Mouse (Mus musculus): ENCODE results near the gene Lhx2. TPM values are rescaled to one million over a fixed set of nuclear protein-coding genes. Genes with fewer than 3 reads are reported as not detected.
A peak's percentile ranks its signal among the peaks of the same experiment; 100 is the strongest.

Gene Lhx2
- not detected in 3 replicates for total RNA-seq (2017)

DNA sequence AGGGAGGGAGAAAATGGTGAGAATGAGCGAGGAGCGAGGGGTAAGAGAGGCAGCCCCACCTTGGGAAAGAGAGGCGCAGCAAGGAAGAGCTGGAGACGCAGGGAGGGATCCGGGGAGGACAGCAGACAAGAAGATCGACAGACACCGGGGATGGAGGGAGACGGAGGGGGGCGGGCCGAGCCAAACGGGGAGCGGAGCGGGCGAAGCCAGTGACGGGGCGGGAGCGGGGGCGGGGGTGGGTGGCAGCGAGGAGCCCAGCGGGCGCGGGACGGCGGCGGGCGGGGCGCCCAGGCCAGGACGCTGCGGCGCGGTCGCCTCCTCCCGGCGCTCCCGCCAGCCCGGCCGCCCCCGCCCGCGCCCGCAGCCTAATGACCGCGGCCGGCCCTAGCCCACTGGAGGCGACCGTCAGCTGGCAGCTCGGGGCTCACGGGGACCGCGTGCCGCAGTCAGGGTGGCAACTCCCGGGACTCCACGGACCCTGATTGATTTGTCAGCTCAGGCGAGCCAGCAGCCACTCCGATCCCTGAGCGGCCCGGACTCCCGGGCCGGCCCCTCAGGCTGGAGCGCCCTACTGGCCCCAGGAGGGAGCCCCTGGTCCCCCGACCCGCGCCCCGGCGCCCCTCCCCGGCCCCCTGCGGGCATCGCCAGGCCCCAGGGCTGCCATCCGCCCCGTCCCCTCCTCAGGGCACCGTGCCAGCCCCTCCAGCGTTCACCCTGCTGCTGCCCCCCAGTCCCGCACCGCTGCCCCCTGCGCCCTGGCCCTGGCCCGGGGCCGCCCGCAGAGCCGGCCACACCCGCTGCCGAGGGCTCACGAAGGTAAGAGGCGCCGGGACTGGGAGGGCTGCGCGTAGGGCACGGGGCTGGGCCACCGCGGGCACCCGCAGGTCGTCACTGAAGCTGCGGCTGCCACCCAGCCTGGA, at the start of gene Lhx2:
Lhx2 (plus strand) TSS at position 292 of the 920 bp plus-strand sequence.
- ATAC-seq (replicated peaks; ENCODE audit: insufficient number of reproducible peaks, low FRiP score, low TSS enrichment, poor library complexity, severe bottlenecking), result no peak

DNA sequence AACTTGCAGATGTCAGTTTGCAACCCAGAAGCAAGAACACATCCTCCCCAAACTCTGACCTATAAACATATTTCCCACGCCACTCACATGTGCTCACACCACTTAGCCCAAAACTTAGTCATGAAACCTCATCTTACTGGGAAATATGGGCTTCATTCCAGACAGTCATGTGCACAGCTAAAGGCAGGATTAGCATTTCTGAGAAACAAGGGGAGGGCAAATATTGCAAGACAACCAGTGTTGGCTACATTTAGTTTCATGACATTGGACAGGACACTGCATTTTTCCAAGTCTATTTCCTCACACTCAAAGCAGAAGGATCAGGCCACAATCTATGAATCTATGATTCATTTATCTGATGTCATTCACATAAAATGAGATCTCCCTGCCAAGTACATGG, 47.6 kb upstream of the Lhx2 start:
- ATAC-seq (replicated peaks; ENCODE audit: insufficient number of reproducible peaks, low FRiP score, low TSS enrichment, poor library complexity, severe bottlenecking), result no peak

DNA sequence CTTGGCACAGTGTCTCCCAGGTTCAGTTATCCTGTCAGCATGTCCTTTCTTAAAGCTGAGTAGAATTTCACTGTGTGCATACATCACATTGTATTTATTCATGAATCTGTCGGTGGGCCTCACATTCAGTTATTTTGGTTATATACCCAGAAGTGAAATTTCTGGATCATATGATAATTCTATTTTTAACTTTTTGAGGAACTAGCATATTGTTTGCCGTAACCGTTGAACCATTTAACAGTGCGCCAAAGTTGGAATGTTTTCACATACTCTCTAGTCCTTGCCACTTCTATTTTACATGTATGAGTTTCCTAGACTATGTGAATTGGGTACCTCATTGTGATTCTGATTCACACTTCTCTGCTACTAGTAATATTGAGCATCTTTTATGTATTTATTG, 43.1 kb upstream of the Lhx2 start:
- no peak for ATAC-seq (replicated peaks; ENCODE audit: insufficient number of reproducible peaks, low FRiP score, low TSS enrichment, poor library complexity, severe bottlenecking)

DNA sequence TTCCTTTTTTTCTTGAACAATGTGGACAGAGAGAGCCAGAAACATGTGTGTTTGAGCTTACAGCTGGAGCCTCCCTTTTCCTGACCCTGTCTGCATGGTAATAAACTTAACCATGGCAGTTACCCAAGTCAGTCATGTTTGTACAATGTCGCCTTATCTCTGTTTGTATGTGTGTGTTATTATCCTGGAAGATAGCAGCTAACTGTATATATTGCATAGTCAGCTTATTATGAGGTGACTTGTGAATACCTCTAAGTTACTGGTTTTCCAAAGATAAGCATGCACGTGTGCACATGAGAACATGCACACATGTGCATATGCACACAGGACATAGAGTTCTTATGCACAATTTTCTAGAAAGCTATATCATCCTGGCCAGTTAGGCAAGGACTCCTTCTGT, 38.1 kb upstream of the Lhx2 start:
- no peak for ATAC-seq (replicated peaks; ENCODE audit: insufficient number of reproducible peaks, low FRiP score, low TSS enrichment, poor library complexity, severe bottlenecking)

DNA sequence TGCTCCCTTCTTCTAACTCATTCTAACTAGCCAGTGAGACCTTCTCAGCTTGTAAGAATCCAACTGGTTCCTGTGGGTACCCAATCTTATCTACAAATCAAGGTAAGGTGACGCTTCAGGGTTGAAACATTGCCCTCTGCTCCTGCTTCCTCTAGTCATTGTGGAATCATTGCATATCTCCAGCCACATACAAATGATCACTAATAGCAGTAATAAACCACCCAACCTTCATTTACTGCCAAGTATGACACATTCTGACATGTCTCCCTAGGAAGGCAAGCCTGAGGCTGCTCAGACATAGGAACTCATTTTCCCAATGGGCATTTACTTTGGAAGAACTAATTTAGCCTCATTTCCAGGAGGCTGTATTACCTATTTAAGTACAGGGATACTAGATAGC, 33.9 kb upstream of the Lhx2 start:
- no peak for ATAC-seq (replicated peaks; ENCODE audit: insufficient number of reproducible peaks, low FRiP score, low TSS enrichment, poor library complexity, severe bottlenecking)

DNA sequence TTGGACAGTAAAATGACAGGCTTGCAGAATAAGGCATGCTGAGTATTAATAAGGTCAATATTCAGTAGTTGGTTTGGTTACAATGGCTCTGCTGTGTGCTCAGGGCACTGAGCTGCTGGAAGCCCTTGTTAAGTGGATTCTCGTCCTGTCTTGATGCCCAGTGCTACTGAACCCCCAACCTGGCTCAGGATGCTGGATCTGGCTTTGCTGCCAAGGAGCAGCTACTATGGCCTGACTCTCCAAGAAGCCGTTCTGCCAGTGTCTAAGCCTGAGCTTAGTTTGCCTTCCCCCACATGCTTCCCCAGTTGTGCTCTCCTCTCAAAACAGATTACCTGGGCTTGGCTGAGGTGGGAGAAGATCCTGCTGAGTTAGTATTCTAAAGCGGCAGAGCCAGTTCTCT, 26.2 kb upstream of the Lhx2 start:
- no peak for ATAC-seq (replicated peaks; ENCODE audit: insufficient number of reproducible peaks, low FRiP score, low TSS enrichment, poor library complexity, severe bottlenecking)

DNA sequence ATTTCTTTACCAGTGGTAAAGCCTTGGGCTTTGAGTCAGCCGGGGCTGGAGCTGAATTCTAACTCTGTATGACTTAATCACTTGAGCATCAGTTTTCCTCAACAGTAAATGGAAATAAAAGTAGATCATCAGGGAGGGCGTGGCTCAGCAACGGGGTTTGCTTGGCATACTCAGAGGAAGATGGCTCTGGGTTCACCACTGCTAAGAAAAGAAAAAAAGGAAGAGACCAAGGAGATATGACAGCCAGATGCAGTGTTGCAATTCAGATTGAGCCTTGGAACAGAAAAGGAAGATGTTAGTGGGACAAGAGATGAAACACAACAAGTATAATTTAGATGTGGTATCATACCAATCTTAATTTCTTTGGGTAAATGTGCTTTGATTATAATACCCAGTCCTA, 25.7 kb upstream of the Lhx2 start:
- ATAC-seq (replicated peaks; ENCODE audit: insufficient number of reproducible peaks, low FRiP score, low TSS enrichment, poor library complexity, severe bottlenecking), result 0 out of 2 replicates have a peak, but pooled peaks have one; percentile 13

DNA sequence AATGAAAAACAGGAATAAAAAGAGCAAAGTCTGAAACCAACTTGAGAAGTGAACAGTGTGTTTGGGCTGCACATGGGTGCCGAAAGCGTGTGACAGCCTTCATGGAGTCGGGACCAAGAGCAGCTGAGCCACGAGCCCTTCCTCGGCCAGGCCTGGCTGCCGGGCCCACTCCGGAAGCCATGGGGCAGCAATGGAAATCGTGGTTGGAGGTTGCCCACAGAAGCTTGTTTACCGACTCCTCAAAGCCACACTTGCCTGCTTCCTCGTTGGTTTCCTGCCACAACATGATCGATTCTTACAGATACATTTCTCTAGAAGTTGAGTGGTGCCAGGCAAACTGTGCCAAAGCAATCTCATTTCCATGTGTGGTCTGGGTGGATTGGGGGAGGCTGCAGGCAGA, 20.0 kb upstream of the Lhx2 start:
- no peak for ATAC-seq (replicated peaks; ENCODE audit: insufficient number of reproducible peaks, low FRiP score, low TSS enrichment, poor library complexity, severe bottlenecking)

DNA sequence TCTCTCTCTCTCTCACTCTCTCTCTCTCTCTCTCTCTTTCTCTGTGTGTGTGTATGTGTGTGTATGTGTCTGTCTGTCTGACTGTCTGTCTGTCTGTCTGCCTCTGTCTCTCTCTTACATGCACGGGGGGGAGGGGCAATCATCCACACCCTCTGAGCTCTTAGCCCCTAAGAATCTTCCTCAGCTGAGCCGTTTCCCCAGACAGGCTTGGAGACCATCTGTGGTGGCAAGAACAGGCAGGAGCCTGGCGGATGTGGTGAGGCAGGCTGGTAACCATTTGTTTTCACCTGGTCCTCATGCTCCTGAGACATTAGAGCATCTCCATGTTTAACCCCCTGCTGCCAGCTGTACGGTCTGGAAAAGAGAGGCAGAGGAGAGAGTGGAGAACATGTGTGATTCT, 18.2 kb upstream of the Lhx2 start:
- no peak for ATAC-seq (replicated peaks; ENCODE audit: insufficient number of reproducible peaks, low FRiP score, low TSS enrichment, poor library complexity, severe bottlenecking)

DNA sequence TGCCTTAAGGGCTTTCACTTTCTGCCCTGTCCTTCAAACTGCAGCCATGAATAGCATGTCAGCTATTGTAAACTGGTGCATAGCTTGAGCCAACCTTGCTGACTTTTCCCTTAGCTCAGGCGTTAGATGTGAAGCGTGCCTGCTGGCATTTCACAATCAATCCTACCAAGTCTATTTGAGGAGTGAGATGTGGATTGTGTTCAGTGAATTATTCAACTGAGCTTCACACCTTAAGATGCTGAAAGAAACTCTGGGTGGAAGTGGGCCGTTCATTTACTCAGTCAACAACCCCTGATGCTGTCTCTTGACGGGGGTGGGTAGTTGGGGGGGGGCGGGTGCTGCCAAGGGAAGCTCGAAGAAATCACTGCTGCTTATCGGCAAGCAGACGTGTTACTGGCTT, 15.7 kb upstream of the Lhx2 start:
- no peak for ATAC-seq (replicated peaks; ENCODE audit: insufficient number of reproducible peaks, low FRiP score, low TSS enrichment, poor library complexity, severe bottlenecking)

DNA sequence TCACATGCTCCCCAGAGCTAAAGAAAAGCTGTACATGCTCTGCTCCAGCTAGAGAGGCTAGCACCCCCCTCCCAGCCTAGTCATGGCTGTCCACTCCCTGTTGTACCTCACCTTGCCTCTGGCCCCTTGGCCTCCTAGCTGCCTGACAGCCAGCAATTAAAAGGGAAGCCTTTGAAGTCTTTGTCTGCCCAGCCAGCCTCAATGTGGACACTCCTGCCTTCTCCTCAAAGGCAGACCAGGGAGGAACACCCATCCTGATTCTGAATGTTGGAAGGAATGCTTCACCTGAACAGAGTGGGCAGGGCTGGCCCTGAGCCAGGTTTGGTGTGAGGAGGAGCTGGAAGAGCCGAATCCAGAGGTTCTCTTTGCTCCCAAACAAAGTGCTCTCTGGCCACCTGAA, 12.4 kb upstream of the Lhx2 start:
- ATAC-seq (replicated peaks; ENCODE audit: insufficient number of reproducible peaks, low FRiP score, low TSS enrichment, poor library complexity, severe bottlenecking), result no peak

DNA sequence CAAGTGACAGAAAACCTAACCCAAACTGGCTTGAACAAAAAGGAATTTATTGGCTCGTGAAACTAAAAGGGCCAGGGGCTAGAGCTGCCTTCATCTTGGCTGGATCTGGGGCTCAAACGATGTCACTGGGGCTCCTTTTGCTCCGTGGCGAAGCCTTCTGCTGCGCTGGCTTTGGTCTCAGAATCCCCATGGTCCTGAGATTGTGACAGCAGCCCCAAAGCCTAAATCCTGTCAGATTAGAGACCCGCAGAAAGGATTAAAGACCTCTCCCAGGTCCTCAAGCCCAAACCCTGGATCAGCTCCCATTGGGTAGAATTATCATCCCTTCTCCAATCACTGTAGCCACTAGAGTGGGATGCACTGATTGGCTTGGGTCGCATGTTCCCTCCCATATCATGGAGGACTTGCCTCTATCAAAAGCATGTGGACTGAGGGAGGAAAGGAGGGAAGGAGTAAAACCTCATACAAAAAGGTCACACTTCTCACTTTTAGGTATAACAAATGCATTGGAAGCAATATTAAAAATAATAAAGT, 5.4 kb upstream of the Lhx2 start:
- no peak for ATAC-seq (replicated peaks; ENCODE audit: insufficient number of reproducible peaks, low FRiP score, low TSS enrichment, poor library complexity, severe bottlenecking)

DNA sequence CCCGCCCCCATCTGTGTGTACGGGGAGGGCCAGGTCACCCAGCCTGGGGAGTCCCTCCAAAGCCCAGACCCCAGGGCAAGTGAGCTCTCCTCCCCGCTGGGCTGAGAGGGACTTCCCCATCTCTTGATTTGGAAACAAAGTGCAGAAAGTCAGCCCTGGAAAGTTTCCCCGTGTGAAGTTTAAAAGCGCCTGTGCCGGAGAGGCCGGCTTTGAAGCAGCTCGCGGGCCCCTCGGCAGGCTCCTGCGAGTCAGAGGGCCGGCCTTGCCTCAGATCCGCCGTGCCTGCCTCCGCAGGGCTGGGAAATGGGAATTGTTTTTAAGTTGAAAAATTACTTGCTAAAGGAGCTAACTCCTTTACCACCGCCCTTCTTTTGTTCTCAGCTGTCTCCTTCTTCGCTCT, 2.5 kb upstream of the Lhx2 start:
- no peak for ATAC-seq (replicated peaks; ENCODE audit: insufficient number of reproducible peaks, low FRiP score, low TSS enrichment, poor library complexity, severe bottlenecking)

DNA sequence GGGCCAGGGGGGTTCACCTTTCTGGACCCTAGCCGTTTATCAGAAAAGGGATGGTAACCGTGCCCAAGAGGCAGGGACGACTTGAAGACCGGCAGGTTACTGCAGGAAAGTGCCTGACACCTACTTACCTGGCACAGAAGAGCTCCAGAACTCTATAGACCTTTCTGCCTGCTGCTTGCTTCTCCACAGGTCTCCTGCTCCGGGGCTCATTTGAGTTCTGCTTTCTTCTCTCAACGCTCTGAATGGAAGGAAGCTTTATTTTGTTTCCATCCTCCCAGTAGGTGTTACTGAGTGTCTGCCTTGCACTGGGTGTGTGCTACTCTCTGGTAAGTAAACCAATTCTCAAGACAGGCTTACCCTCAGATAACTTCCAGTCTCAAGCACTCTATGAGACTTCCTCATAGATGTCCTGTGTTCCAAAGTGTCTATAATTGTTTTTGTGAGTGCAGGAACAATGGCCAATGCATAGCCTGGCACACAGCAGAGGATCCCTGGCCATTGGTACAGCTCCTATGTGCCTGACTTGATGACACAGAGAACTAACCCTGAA, 1.9 kb upstream of the Lhx2 start:
- ATAC-seq (replicated peaks; ENCODE audit: insufficient number of reproducible peaks, low FRiP score, low TSS enrichment, poor library complexity, severe bottlenecking), result no peak

DNA sequence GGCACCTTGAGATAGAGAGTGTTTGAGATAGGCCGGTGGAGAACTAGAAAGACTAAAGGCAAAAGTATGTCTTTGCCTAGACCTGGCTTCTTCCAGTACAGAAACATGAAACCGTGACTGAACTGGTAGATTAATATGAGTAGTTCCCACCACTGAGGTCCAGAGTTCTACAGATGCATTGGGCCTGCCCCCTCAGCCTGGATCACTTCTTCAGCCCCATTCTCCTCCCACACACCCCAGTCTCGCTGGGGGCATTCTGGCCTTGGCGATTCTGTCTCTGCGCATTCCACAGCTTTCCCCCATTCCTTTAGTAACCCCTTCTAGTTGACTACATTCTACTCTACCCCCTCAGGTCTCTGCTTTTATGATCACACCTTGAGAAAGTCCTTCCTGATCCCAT, 1.4 kb upstream of the Lhx2 start:
- no peak for ATAC-seq (replicated peaks; ENCODE audit: insufficient number of reproducible peaks, low FRiP score, low TSS enrichment, poor library complexity, severe bottlenecking)

DNA sequence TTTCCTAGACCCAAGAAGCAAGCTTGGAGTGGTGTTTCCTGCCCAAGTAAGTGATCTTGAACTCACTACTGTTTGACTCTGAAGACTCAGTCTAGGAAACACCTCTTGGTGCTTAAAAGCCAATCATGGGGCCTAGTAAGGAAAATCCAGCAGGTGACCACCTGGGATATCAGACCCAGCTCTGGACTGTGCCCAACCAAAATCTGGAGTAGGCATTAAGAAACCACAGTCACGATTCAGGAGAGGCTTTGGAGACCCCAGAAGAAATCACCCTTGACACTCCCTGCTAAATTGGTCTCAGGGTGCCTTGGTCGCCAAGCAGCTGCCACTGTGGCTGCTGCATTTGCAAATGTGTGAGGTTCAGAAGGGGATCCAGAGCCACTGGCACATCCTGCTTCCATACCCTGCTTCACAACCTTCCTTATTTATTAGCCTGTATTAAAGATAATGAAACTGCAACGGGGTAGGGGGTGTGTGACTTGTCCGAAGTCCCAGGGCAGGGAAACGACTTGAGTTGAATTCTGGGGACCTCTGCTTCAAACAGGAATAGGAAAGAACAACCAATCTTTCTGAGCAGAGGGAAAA, 641 bp upstream of the Lhx2 start:
- no peak for ATAC-seq (replicated peaks; ENCODE audit: insufficient number of reproducible peaks, low FRiP score, low TSS enrichment, poor library complexity, severe bottlenecking)

DNA sequence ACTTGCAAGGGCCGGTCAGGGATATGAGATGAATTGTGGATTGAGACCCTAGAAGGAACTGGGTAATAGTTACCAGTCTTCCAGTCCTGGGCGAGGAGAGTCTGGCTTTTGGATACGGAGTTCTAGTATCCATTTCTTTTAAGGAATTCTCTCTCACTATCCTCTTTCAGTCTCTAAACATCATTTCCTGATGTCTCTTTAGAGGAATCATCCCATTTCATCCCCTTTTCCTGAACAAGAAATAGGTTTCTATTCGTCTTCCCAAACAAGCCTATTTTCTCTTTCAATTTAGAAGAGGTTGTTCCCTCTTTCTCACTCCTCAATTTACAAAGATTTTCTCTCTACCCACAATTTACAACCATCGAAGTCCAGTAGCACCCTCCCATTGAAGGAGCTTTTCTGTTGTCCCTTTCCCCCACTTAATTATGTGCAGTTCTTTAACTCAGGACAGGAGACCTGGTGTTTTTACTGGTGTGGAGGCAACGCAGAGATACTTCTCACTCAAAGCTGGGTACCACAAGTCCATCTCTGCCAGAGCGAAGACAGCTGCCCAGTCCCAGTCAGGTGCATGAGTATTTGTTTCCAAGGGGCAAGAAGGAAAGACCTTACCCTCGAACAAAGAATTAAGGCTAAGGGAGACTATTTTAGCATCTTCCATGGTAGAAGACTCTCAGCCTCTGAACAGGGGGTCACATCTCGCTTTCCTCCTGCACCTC, 987 bp downstream of the Lhx2 start:
- ATAC-seq (replicated peaks; ENCODE audit: insufficient number of reproducible peaks, low FRiP score, low TSS enrichment, poor library complexity, severe bottlenecking), result no peak

DNA sequence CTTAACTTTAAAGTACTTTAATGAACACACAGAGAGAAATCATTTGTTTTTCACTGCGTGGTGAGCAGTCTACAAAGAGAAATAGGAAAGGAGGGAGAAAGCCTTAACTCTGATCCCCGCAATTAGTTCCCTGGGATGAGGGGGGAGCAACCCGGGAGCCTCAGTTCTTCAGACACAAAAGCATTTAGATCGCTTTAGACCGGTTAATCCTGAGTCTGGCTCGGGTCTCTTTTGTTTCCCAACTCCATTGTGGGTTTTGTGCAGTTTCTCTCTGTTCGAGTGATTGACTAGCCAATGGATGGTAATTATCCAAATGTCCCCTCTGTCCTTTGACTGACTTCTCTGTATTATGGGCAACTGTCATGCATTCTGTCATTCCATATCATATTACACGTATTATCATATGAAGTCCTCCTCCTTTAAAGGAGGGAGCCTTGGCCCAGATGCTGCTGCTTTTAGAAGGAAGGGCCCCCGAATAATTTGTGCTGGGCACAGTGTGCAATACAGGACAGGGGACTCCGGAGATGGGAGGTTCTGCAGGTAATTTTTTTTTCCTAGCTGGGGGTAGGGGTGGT, 1.6 kb downstream of the Lhx2 start:
- ATAC-seq (replicated peaks; ENCODE audit: insufficient number of reproducible peaks, low FRiP score, low TSS enrichment, poor library complexity, severe bottlenecking), result no peak

DNA sequence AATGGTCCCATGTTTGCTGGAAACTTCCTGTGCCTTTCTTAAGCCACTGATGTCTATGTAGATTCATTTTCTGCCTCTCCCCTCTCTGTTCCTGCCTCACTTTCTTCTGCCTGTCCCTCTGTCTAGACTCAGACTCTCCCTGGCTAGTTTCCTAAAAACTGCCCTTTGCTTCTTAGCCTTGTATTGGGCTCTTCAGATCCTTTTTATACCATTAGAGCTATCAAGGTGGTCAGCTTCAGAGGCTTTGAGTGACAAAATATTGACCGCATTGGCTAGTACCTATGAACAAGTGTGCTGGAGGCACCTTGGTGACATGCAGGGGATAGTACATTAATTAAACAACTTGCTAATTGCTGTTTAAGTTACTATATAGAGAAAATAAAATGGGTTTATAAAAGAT, 4.5 kb downstream of the Lhx2 start:
- ATAC-seq (replicated peaks; ENCODE audit: insufficient number of reproducible peaks, low FRiP score, low TSS enrichment, poor library complexity, severe bottlenecking), result no peak

Measured in monocyte, adult 5-6 weeks (primary cell).